ENCODE assay signal across 9 mouse cellular contexts in genomic region chr11:72411945-72412344, GRCm38 (mm10). TPM values are rescaled to one million over a fixed set of nuclear protein-coding genes. Genes with fewer than 3 reads are reported as not detected.
A peak's percentile ranks its signal among the peaks of the same experiment; 100 is the strongest.
DNase-seq lines count a peak whose midpoint lies in the region; ATAC-seq lines count a peak whose summit lies in the region.
"Had no signal": no experiment of that assay in that cellular context is flagged by ENCODE, and none has a peak within 500 bp of the region (broad histone marks: within the 10 kb centered on the region; RNA-seq: fewer than 3 reads in every experiment).

No protein-coding gene starts in this region.

- H3K9ac ChIP-seq in heart, embryonic 15.5 days, result 0 out of 2 replicates have a peak overlapping the region, but pooled peaks have one; percentile 85
- peak overlapping the region; percentile 77 for H3K9ac ChIP-seq in hindbrain, embryonic 12.5 days

- WGBS in heart, embryonic 15.5 days, result 21% methylated on average over 9 of the region's 9 CpGs
- 30% methylated on average over 9 of the region's 9 CpGs for WGBS in hindbrain, embryonic 12.5 days
- WGBS in midbrain, embryonic 10.5 days, result 34% methylated on average over 9 of the region's 9 CpGs

- H3K4me2 ChIP-seq in heart, embryonic 15.5 days, result peak overlapping the region; percentile 77
- peak overlapping the region; percentile 99 for H3K4me2 ChIP-seq in hindbrain, embryonic 12.5 days (replicated peaks)

- no peaks in the 10 kb centered on the region for H3K9me3 ChIP-seq in heart, embryonic 15.5 days (replicated peaks)
- H3K9me3 ChIP-seq in hindbrain, embryonic 12.5 days (replicated peaks), result no peaks in the 10 kb centered on the region
- H3K9me3 ChIP-seq in midbrain, embryonic 10.5 days (replicated peaks), result no peaks in the 10 kb centered on the region

- H3K27ac ChIP-seq in heart, embryonic 15.5 days, result peak overlapping the region; percentile 95
- H3K27ac ChIP-seq in brown adipose tissue, adult 24 weeks (replicated peaks; ENCODE audit: low read depth, low read length), result no peak overlapping the region
- no peak overlapping the region for H3K27ac ChIP-seq in hindbrain, embryonic 12.5 days
- no peak overlapping the region for H3K27ac ChIP-seq in midbrain, embryonic 10.5 days (replicated peaks)

- no peak for DNase-seq in heart, adult 9 months (ENCODE audit: low spot score in 2 of 2)
- no peak for DNase-seq in midbrain, embryonic 10.5 days (ENCODE audit: low spot score)
- no peak for DNase-seq in urinary bladder, postnatal 36 days (ENCODE audit: low spot score in 2 of 2)
- no peak for DNase-seq in yolk sac, embryonic 10.5 days (ENCODE audit: low spot score)
- DNase-seq in layer of hippocampus, adult 18-20 months (ENCODE audit: low spot score in 2 of 2), result no peak

- peak overlapping the region; percentile 70 for H3K4me3 ChIP-seq in heart, embryonic 15.5 days
- H3K4me3 ChIP-seq in brown adipose tissue, adult 24 weeks (ENCODE audit: insufficient read depth, low read depth, low read length), result peak overlapping the region; percentile 10; the same call in 1 of the 2 replicates
- H3K4me3 ChIP-seq in hindbrain, embryonic 12.5 days, result peak overlapping the region; percentile 64
- peak overlapping the region; percentile 75 for H3K4me3 ChIP-seq in midbrain, embryonic 10.5 days

- H3K4me1 ChIP-seq in heart, embryonic 15.5 days (replicated peaks), result peaks cover 82% of the 10 kb centered on the region
- peaks cover 14% of the 10 kb centered on the region for H3K4me1 ChIP-seq in brown adipose tissue, adult 24 weeks (ENCODE audit: control insufficient read depth, insufficient read depth, insufficient read length, low read length)
- H3K4me1 ChIP-seq in hindbrain, embryonic 12.5 days, result peaks cover 21% of the 10 kb centered on the region
- peaks cover 56% of the 10 kb centered on the region for H3K4me1 ChIP-seq in midbrain, embryonic 10.5 days

- no peaks in the 10 kb centered on the region for H3K36me3 ChIP-seq in heart, embryonic 15.5 days
- no peaks in the 10 kb centered on the region for H3K36me3 ChIP-seq in hindbrain, embryonic 12.5 days
- H3K36me3 ChIP-seq in midbrain, embryonic 10.5 days, result no peaks in the 10 kb centered on the region

- no peaks in the 10 kb centered on the region for H3K27me3 ChIP-seq in heart, embryonic 15.5 days
- H3K27me3 ChIP-seq in hindbrain, embryonic 12.5 days, result peaks cover 58% of the 10 kb centered on the region
- peaks cover 80% of the 10 kb centered on the region for H3K27me3 ChIP-seq in midbrain, embryonic 10.5 days (ENCODE audit: low read depth, poor library complexity, severe bottlenecking)

- ATAC-seq in heart, embryonic 15.5 days (replicated peaks; ENCODE audit: insufficient number of reproducible peaks, insufficient read depth, low FRiP score, low read depth), result no peak
- no peak for ATAC-seq in hindbrain, embryonic 12.5 days (ENCODE audit: low FRiP score)

RNA-seq across cellular contexts. Expression of gene Smtnl2, which starts 0.4 kb away (rescaled TPM):
- 114 and 133 TPM in 2 replicates for polyA plus RNA-seq in heart, embryonic 15.5 days (2015; fragmentation: Nextera tagmentation; extraction: Ambion mirVana)
- polyA plus RNA-seq in brown adipose tissue, adult 24 weeks (2012; ENCODE audit: insufficient read depth, insufficient read length, missing spikeins), result 8.2 and 14.4 TPM in 2 replicates
- polyA plus RNA-seq in hindbrain, embryonic 12.5 days (2016; fragmentation: Nextera tagmentation; extraction: Ambion mirVana), result 14.5 and 15.3 TPM in 2 replicates
- 10.1 and 13.1 TPM in 2 replicates for polyA plus RNA-seq in midbrain, embryonic 10.5 days (2016; fragmentation: Nextera tagmentation; extraction: Ambion mirVana)
- total RNA-seq in layer of hippocampus, adult 18-20 months (2021), result 1 to 10 TPM; 1.3 to 2.9 TPM

RNA-seq across cellular contexts. Expression of gene Ggt6, which starts 23.4 kb away (rescaled TPM):
- polyA plus RNA-seq in heart, embryonic 15.5 days (2015; fragmentation: Nextera tagmentation; extraction: Ambion mirVana), result 0.15 TPM in 1 of 2 replicates, not detected in the other
- 0.99 TPM in 1 of 2 replicates, not detected in the other for polyA plus RNA-seq in brown adipose tissue, adult 24 weeks (2012; ENCODE audit: insufficient read depth, insufficient read length, missing spikeins)
- polyA plus RNA-seq in hindbrain, embryonic 12.5 days (2016; fragmentation: Nextera tagmentation; extraction: Ambion mirVana), result 0.32 TPM in 1 of 2 replicates, not detected in the other
- not detected in 2 replicates for polyA plus RNA-seq in midbrain, embryonic 10.5 days (2016; fragmentation: Nextera tagmentation; extraction: Ambion mirVana)
- under 1 TPM in 1 of 2 experiments, not detected in 1; 0.25 TPM for total RNA-seq in layer of hippocampus, adult 18-20 months (2021)
- total RNA-seq: left cerebral cortex, postnatal 25 days had no signal

RNA-seq across cellular contexts. Expression of gene Mybbp1a, which starts 29.2 kb away (rescaled TPM):
- 57.8 and 83.8 TPM in 2 replicates for polyA plus RNA-seq in heart, embryonic 15.5 days (2015; fragmentation: Nextera tagmentation; extraction: Ambion mirVana)
- polyA plus RNA-seq in brown adipose tissue, adult 24 weeks (2012; ENCODE audit: insufficient read depth, insufficient read length, missing spikeins), result 23.2 and 24.3 TPM in 2 replicates
- polyA plus RNA-seq in hindbrain, embryonic 12.5 days (2016; fragmentation: Nextera tagmentation; extraction: Ambion mirVana), result 112 and 123 TPM in 2 replicates
- 192 and 236 TPM in 2 replicates for polyA plus RNA-seq in midbrain, embryonic 10.5 days (2016; fragmentation: Nextera tagmentation; extraction: Ambion mirVana)
- total RNA-seq in layer of hippocampus, adult 18-20 months (2021), result 10 to 100 TPM; 54.6 to 56.8 TPM

RNA-seq across cellular contexts. Expression of gene Tekt1, which starts 49.7 kb away (rescaled TPM):
- polyA plus RNA-seq in heart, embryonic 15.5 days (2015; fragmentation: Nextera tagmentation; extraction: Ambion mirVana), result 0.72 and 1.1 TPM in 2 replicates
- polyA plus RNA-seq in brown adipose tissue, adult 24 weeks (2012; ENCODE audit: insufficient read depth, insufficient read length, missing spikeins), result not detected in 2 replicates
- polyA plus RNA-seq in hindbrain, embryonic 12.5 days (2016; fragmentation: Nextera tagmentation; extraction: Ambion mirVana), result 6.6 and 7.9 TPM in 2 replicates
- 6.1 and 6.8 TPM in 2 replicates for polyA plus RNA-seq in midbrain, embryonic 10.5 days (2016; fragmentation: Nextera tagmentation; extraction: Ambion mirVana)
- 1 to 10 TPM; 1.5 to 3.3 TPM for total RNA-seq in layer of hippocampus, adult 18-20 months (2021)

Comparison
In these comparisons a context has a peak if more than half of its experiments do, and no peak if none do; other contexts are left out.
1. H3K4me3 ChIP-seq: peak in every context shown above with its lines; median percentile 75 in midbrain, embryonic 10.5 days; 70 in heart, embryonic 15.5 days; 64 in hindbrain, embryonic 12.5 days; 10 in brown adipose tissue, adult 24 weeks.